Mouse (Mus musculus): ENCODE results near the gene 4933406M09Rik. TPM values are rescaled to one million over a fixed set of nuclear protein-coding genes. Genes with fewer than 3 reads are reported as not detected.

4933406M09Rik gene
- not detected in 2 replicates for polyA plus RNA-seq (2015; fragmentation: Nextera tagmentation; extraction: Ambion mirVana)

GRCm38 (mm10) chr1:134385666-134386065, at the start of gene 4933406M09Rik:
TSS of gene 4933406M09Rik (plus strand) at chr1:134385940.
- Histone ChIP-seq H3K27me3 (replicated peaks; ENCODE audit: control insufficient read depth, insufficient read depth, low read length) (0 out of 2 replicates have a peak, but pooled peaks cover 2% of the 10 kb centered on the region), H3K36me3 (ENCODE audit: control insufficient read depth, insufficient read depth) (no peaks in the 10 kb centered on the region), H3K4me3 (replicated peaks; ENCODE audit: low read length) (no peak within 1 kb of the TSS), H3K4me2 (ENCODE audit: low read length) (no peak within 1 kb of the TSS), H3K9ac (replicated peaks; ENCODE audit: low read depth, low read length) (no peak within 1 kb of the TSS), H3K4me1 (replicated peaks; ENCODE audit: control insufficient read depth, insufficient read depth, low read length) (peaks cover 7% of the 10 kb centered on the region; the same call in 1 of the 2 replicates), H3K9me3 (ENCODE audit: control insufficient read depth, low read length) (no peaks in the 10 kb centered on the region), H3K27ac (ENCODE audit: low read length) (no peak within 1 kb of the TSS)
- WGBS: 100% methylated on average over 1 of the region's 1 CpGs
- ATAC-seq: no peak

GRCm38 (mm10) chr1:134336958-134337710, 48.6 kb upstream of the 4933406M09Rik start:
- Histone ChIP-seq H3K27me3 (replicated peaks; ENCODE audit: control insufficient read depth, insufficient read depth, low read length) (no peaks in the 10 kb centered on the region), H3K9me3 (ENCODE audit: control insufficient read depth, low read length) (no peaks in the 10 kb centered on the region), H3K4me3 (replicated peaks; ENCODE audit: low read length) (no peak overlapping the region), H3K4me1 (replicated peaks; ENCODE audit: control insufficient read depth, insufficient read depth, low read length) (peaks cover 10% of the 10 kb centered on the region), H3K36me3 (ENCODE audit: control insufficient read depth, insufficient read depth) (no peaks in the 10 kb centered on the region), H3K4me2 (ENCODE audit: low read length) (no peak overlapping the region), H3K9ac (replicated peaks; ENCODE audit: low read depth, low read length) (no peak overlapping the region), H3K27ac (ENCODE audit: low read length) (no peak overlapping the region)
- no peak for ATAC-seq
- WGBS: 83% methylated on average over 11 of the region's 11 CpGs

- no peak for ATAC-seq
- Histone ChIP-seq H3K4me3 (replicated peaks; ENCODE audit: low read length) (no peak overlapping the region), H3K4me2 (ENCODE audit: low read length) (no peak overlapping the region), H3K9ac (replicated peaks; ENCODE audit: low read depth, low read length) (no peak overlapping the region), H3K9me3 (ENCODE audit: control insufficient read depth, low read length) (no peaks in the 10 kb centered on the region), H3K4me1 (replicated peaks; ENCODE audit: control insufficient read depth, insufficient read depth, low read length) (no peaks in the 10 kb centered on the region), H3K27me3 (replicated peaks; ENCODE audit: control insufficient read depth, insufficient read depth, low read length) (no peaks in the 10 kb centered on the region), H3K36me3 (ENCODE audit: control insufficient read depth, insufficient read depth) (no peaks in the 10 kb centered on the region), H3K27ac (ENCODE audit: low read length) (no peak overlapping the region)
- WGBS: 95% methylated on average over 7 of the region's 7 CpGs
Observed at GRCm38 (mm10) chr1:134339162-134339561, 46.6 kb upstream of the 4933406M09Rik start.

- H3K4me1 ChIP-seq (replicated peaks; ENCODE audit: control insufficient read depth, insufficient read depth, low read length): peaks cover 5% of the 10 kb centered on the region; the same call in 1 of the 2 replicates
- no peak overlapping the region for H3K27ac ChIP-seq (ENCODE audit: low read length)
- H3K9ac ChIP-seq (replicated peaks; ENCODE audit: low read depth, low read length): no peak overlapping the region
- ATAC-seq: no peak
- no peaks in the 10 kb centered on the region for H3K9me3 ChIP-seq (ENCODE audit: control insufficient read depth, low read length)
- H3K27me3 ChIP-seq (replicated peaks; ENCODE audit: control insufficient read depth, insufficient read depth, low read length): no peaks in the 10 kb centered on the region
- no peak overlapping the region for H3K4me2 ChIP-seq (ENCODE audit: low read length)
- H3K36me3 ChIP-seq (ENCODE audit: control insufficient read depth, insufficient read depth): no peaks in the 10 kb centered on the region
- WGBS: 96% methylated on average over 18 of the region's 18 CpGs
- H3K4me3 ChIP-seq (replicated peaks; ENCODE audit: low read length): no peak overlapping the region
Observed at GRCm38 (mm10) chr1:134339757-134340619, 45.8 kb upstream of the 4933406M09Rik start.

GRCm38 (mm10) chr1:134341641-134342277, 44.0 kb upstream of the 4933406M09Rik start:
- H3K4me3 ChIP-seq (replicated peaks; ENCODE audit: low read length): no peak overlapping the region
- peaks cover 6% of the 10 kb centered on the region for H3K36me3 ChIP-seq (ENCODE audit: control insufficient read depth, insufficient read depth)
- H3K27ac ChIP-seq (ENCODE audit: low read length): no peak overlapping the region
- ATAC-seq: no peak
- H3K27me3 ChIP-seq (replicated peaks; ENCODE audit: control insufficient read depth, insufficient read depth, low read length): no peaks in the 10 kb centered on the region
- WGBS: 83% methylated on average over 5 of the region's 5 CpGs
- no peak overlapping the region for H3K9ac ChIP-seq (replicated peaks; ENCODE audit: low read depth, low read length)
- no peak overlapping the region for H3K4me2 ChIP-seq (ENCODE audit: low read length)
- H3K4me1 ChIP-seq (replicated peaks; ENCODE audit: control insufficient read depth, insufficient read depth, low read length): peaks cover 5% of the 10 kb centered on the region; the same call in 1 of the 2 replicates
- no peaks in the 10 kb centered on the region for H3K9me3 ChIP-seq (ENCODE audit: control insufficient read depth, low read length)

GRCm38 (mm10) chr1:134342278-134342664, 43.5 kb upstream of the 4933406M09Rik start:
- no peak for ATAC-seq
- Histone ChIP-seq H3K4me1 (replicated peaks; ENCODE audit: control insufficient read depth, insufficient read depth, low read length) (peaks cover 5% of the 10 kb centered on the region; the same call in 1 of the 2 replicates), H3K4me3 (replicated peaks; ENCODE audit: low read length) (no peak overlapping the region), H3K27me3 (replicated peaks; ENCODE audit: control insufficient read depth, insufficient read depth, low read length) (no peaks in the 10 kb centered on the region), H3K9ac (replicated peaks; ENCODE audit: low read depth, low read length) (no peak overlapping the region), H3K27ac (ENCODE audit: low read length) (no peak overlapping the region), H3K9me3 (ENCODE audit: control insufficient read depth, low read length) (no peaks in the 10 kb centered on the region), H3K4me2 (ENCODE audit: low read length) (no peak overlapping the region), H3K36me3 (ENCODE audit: control insufficient read depth, insufficient read depth) (peaks cover 9% of the 10 kb centered on the region)
- 72% methylated on average over 2 of the region's 2 CpGs for WGBS

GRCm38 (mm10) chr1:134342781-134343310, 42.9 kb upstream of the 4933406M09Rik start:
- H3K4me1 ChIP-seq (replicated peaks; ENCODE audit: control insufficient read depth, insufficient read depth, low read length): peaks cover 5% of the 10 kb centered on the region; the same call in 1 of the 2 replicates
- H3K27me3 ChIP-seq (replicated peaks; ENCODE audit: control insufficient read depth, insufficient read depth, low read length): no peaks in the 10 kb centered on the region
- H3K36me3 ChIP-seq (ENCODE audit: control insufficient read depth, insufficient read depth): peaks cover 14% of the 10 kb centered on the region
- no peak overlapping the region for H3K4me3 ChIP-seq (replicated peaks; ENCODE audit: low read length)
- H3K9me3 ChIP-seq (ENCODE audit: control insufficient read depth, low read length): no peaks in the 10 kb centered on the region
- no peak overlapping the region for H3K9ac ChIP-seq (replicated peaks; ENCODE audit: low read depth, low read length)
- WGBS: 75% methylated on average over 8 of the region's 8 CpGs
- no peak overlapping the region for H3K27ac ChIP-seq (ENCODE audit: low read length)
- peak overlapping the region; percentile 60 for H3K4me2 ChIP-seq (ENCODE audit: low read length)
- no peak for ATAC-seq

GRCm38 (mm10) chr1:134343567-134343966, 42.2 kb upstream of the 4933406M09Rik start:
- Histone ChIP-seq H3K9ac (replicated peaks; ENCODE audit: low read depth, low read length) (peak overlapping the region; percentile 50; the same call in 1 of the 2 replicates), H3K27ac (ENCODE audit: low read length) (no peak overlapping the region), H3K36me3 (ENCODE audit: control insufficient read depth, insufficient read depth) (peaks cover 14% of the 10 kb centered on the region), H3K27me3 (replicated peaks; ENCODE audit: control insufficient read depth, insufficient read depth, low read length) (no peaks in the 10 kb centered on the region), H3K4me3 (replicated peaks; ENCODE audit: low read length) (peak overlapping the region; percentile 54), H3K9me3 (ENCODE audit: control insufficient read depth, low read length) (no peaks in the 10 kb centered on the region), H3K4me2 (ENCODE audit: low read length) (peak overlapping the region; percentile 60), H3K4me1 (replicated peaks; ENCODE audit: control insufficient read depth, insufficient read depth, low read length) (peaks cover 5% of the 10 kb centered on the region; the same call in 1 of the 2 replicates)
- 2% methylated on average over 2 of the region's 2 CpGs for WGBS
- ATAC-seq: no peak

Measured in forebrain, embryonic 16.5 days (tissue).